Mouse (Mus musculus) right cerebral cortex, postnatal 4 days (tissue): ENCODE data around the gene 1700025G04Rik.

Experiments used
- DNase-seq: peaks from one replicate; pipeline ENCODE4 v3.0.0-alpha.2; 2022

The 1700025G04Rik gene

DNA sequence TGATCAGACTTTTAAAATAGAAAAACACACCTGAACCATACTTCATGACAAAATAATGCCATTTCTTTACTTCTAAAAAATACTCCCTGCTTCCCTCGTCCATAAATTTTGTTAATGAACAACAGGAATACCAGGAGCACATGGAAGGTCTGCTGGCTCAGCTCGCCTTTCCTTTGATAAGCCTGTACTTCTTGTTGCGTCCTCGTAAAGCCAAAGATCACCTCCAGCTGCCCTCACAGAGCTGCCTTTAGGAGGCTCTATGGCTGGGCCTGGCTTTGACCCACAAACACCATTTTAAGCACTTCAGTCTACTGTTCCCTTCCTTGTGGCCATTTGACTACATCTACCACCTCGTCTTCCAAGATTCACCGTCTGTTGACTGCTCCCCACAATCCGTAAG, 101.2 kb downstream of the 1700025G04Rik start:
- no peak for DNase-seq

- DNase-seq, result no peak
Measured at GRCm38 (mm10) chr1:151988066-151988465, 101.9 kb downstream of the 1700025G04Rik start.

DNA sequence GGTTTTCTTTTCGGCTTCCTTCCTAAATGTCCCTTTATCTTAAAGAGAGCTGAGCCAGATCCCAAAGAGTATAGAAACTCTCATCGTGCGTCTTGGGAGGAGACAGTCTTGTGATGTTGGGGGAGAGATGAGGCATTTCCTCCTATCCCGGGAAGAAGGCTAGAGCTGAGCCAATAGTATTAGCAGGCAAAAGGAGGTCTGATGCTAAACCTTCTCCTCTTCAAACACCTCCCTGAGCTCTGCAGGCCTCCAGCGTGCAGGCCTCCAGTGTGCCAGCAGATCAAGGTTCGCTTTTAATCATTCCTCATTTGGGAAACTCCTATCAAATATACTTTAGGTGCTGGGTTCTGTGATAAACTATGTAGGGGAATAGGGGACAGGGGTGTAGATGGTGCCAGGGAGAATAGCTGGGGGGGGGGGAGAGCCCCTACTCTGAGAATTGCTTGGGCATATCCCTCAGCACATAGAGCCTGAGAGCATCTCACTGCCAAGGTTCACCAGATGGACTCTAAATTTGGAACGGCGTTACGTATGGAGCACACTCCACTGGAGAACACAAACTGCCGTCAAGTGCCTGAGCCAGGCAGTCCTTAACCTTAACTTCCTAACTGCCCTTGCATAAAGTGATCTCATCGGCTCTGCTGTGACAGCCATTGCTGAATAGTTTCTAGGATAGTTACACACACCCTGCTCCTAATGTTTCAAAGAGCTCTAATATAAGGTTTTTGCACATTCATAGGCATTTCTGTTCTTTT, 103.7 kb downstream of the 1700025G04Rik start:
- no peak for DNase-seq

DNA sequence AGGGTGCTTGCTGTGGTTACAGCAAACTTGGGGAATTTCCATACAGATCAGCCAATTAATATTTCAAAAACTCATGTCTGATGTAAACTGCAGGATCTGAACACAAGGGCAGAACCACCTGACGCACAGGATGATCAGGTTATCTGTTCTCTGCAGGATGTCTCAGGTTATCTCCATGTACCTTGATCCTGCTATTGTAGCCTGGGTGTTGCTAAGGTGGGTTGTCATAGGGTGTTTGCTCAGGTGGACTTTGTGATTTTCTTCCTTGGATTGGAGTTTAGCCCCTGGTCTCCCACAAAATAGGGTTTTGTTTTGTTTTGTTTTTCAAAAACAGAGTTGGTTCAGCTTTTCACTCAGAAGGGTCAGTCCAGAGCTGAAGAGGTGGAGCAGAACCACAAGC, 104.9 kb downstream of the 1700025G04Rik start:
- no peak for DNase-seq

DNA sequence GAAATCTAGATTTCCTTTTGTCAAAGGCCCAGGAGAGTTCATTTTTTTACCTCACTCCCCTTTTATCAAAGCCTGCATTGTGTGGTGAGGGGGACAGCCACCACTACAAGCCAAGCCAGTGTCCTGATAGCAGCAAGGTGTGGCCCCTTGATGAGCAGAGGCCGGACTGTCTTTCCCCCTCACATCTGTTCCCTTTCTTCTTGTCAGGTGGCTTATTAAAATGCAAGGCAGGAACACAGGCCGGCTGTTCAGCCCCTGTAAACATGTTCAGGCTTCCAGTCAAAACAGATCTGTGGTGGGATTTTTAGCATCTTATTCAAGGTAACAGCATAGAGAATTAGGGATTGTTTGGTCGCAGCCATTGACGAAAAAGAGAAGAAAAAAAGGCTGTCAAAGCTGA, 105.9 kb downstream of the 1700025G04Rik start:
- DNase-seq, result no peak

DNA sequence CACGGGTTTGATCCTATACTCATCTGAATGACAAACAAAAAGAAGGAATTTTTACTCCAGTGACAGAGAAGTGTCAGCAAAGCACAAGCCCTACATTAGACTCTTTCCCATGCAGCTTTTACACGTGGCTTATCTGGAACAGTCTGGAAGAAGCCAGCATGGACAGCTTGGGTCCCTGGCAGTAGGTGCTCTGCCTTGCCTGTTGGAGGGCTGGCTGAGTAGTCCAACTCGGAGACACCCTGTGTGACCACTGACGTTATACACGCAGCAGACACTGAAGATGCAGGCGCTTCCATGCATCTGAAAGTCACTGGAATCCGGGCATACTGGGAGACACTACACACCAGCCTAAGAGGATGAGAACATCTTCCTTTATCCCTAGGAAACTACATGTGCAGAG, 109.4 kb downstream of the 1700025G04Rik start:
- no peak for DNase-seq

- DNase-seq, result no peak
Measured at GRCm38 (mm10) chr1:151979803-151980456, 110.0 kb downstream of the 1700025G04Rik start.

DNA sequence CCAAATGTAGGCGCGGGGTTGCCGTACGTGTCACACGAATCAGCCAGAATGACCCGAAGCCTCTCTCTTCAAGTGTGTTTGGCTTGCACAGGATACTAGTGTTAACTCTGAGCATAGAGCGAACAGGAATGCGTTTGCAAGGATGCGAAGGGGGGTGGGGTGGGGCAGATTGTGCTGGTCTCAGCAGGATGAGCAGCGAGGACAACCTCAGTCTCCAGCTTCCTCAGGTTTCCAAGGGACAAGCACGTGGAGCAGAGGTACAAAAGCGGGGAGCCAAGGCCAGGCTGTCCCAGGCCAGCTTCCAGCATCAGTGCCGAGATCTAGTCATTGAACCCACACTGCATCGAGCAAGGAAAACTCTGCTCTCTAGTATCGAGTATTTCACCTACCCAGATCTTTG, 111.2 kb downstream of the 1700025G04Rik start:
- DNase-seq, result no peak

- no peak for DNase-seq
Measured at GRCm38 (mm10) chr1:151977596-151977995, 112.3 kb downstream of the 1700025G04Rik start.

- DNase-seq, result no peak
Measured at GRCm38 (mm10) chr1:151976850-151977249, 113.1 kb downstream of the 1700025G04Rik start.

DNA sequence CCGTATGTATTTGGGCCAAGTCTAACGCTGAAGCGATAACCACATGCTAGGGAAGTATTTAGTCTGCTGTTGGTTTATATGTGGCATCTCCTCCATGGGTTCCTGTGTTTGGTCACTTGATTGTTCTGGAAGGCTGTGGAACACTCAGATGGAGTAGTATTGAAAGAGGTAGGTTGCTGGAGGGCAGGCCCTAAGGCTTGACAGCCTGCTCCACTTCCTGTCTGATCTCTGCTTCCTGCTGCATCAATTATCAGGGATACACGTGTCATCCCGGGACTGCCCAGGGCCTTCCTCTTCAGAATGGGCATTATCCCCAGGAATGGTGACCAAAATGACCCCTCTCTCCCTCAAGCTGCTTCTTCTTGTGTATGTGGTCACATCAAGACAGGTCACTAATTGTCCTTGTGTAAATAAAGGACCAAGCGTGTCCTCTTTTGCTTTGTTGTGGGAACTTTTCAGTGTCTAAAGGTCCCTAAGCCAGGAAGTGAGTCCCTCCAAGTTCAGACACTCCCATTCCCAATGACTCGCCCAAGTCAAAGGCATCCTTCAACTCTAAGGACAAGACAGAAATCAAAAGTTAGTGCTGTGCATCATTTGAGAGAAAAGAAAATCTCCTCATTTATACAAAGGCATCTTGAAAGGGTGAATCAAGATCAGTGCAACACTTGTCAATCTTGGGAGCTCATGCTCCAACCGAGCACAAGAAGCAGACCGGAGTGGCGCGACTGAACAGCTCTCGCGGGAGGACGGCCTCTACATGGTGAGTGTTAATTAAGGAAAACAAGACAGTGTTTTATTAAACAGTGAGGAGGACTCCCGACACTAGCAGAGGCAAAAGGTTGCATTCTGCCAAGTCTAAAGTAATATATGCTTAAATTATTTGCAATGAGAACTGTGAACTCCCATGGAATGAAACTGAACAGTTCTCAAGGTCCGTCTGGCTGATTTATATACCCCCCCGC, 114.2 kb downstream of the 1700025G04Rik start:
- DNase-seq, result no peak

GRCm38 (mm10) chr1:151974887-151975286, 115.0 kb downstream of the 1700025G04Rik start:
- no peak for DNase-seq

GRCm38 (mm10) chr1:151974424-151974823, 115.5 kb downstream of the 1700025G04Rik start:
- DNase-seq, result no peak

DNA sequence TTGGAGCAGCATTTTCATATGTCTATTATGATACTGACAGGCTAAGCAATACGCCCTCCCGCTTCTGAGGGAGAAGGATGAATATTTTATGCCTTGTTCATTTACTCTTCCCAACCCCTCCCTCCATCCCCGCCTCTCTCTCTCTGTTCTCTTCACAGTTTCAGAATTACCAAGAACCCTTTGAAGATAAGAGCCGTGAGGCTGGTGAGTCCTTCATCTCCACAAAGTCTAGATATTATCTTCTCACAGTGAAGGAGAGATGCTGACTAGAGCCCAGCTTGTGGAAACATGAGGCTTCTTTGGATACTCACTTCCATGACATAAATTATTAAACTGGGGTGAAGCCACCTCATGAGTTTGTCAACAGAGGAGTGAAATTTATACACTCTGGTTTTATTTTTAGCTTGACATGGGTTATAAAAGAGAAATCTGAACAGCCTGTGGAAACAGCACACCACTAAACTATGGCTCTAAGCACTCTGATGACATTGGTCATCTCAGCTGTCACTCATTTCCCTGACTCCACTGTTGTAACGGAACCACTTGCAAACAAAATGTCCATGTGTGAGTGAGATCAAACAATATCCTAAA, 116.7 kb downstream of the 1700025G04Rik start:
- no peak for DNase-seq

GRCm38 (mm10) chr1:151971581-151971980, 118.3 kb downstream of the 1700025G04Rik start:
- DNase-seq, result no peak

DNA sequence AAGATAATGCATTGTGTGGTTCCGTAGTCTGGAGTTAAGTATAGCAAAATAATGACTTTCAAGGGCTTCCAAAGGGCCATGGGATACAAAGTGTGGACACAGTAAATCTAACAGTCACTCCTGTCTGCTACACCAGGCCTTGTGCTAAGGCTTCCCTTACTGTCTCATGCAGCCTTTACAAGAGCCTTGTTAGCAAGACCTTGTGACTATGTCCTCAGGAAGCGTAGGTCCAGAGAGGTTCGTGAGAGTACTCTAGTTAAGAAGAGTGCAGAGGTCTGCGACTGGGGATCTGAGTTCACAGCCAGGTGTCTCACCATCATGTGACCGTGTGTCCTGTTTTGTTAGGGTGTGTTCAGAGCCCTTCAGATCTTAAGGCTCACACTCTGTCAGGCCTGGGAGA, 121.8 kb downstream of the 1700025G04Rik start:
- no peak for DNase-seq

GRCm38 (mm10) chr1:151964811-151965210, 125.1 kb downstream of the 1700025G04Rik start:
- no peak for DNase-seq

- no peak for DNase-seq
Measured at GRCm38 (mm10) chr1:151963248-151963647, 126.7 kb downstream of the 1700025G04Rik start.

DNA sequence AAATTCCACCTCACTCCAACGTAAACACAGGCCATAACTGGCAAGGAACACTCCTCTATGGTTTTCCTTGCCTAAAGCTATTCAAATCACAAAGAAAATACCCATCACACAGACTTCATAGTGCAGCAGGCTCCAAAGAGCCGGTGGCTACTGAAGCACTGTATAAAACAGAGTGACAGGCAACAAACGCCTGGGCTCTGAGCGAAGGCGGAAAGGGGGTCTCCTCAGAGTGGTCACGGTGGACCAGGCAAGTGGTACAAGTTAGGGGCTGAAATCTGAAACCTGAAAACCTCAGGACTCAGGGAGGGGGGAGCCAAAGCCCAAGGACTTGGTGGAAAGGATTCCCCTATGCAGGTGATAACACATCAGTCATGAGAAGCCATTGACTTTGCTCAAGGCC, 127.8 kb downstream of the 1700025G04Rik start:
- no peak for DNase-seq

GRCm38 (mm10) chr1:151961204-151961603, 128.7 kb downstream of the 1700025G04Rik start:
- no peak for DNase-seq

DNA sequence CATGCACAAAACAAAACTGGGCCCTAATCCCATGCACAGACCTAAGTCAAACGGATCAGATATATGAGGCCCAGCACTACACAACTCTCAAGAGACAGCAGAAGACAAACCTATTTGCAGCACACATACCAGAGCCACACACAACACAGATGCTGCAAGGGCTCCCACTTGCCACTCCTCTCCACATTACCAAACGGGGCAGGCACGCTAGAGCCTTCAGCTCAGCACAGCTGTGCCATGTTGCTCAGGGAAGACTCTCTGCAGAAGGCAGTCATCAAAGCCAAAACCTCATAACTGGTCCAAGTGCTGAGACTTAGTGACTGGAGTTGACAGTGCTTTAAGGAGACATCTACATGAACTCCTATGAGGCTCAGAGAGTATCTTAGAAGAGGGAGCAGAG, 130.9 kb downstream of the 1700025G04Rik start:
- DNase-seq, result no peak

- DNase-seq, result no peak
Measured at GRCm38 (mm10) chr1:151958442-151958841, 131.5 kb downstream of the 1700025G04Rik start.

GRCm38 (mm10) chr1:151957669-151958068, 132.3 kb downstream of the 1700025G04Rik start:
- DNase-seq, result no peak
